Mouse (Mus musculus) c-Kit-positive CD71-positive TER-119-positive erythroid progenitor cells, embryonic 14.5 days (primary cell): Measurements from ENCODE around the gene Arhgef25.
"Not testable (repeated sequence)": the region's sequence is repeated elsewhere in the genome, so short reads cannot be mapped to it uniquely, and the experiment has no call there.

ENCODE experiments used
- DNase-seq: peaks from one replicate; pipeline ENCODE4 v3.0.0-alpha.2; 2013; ENCODE audit warnings: low spot score

Arhgef25 gene

GRCm38 (mm10) chr10:127165654-127166403, 24.1 kb downstream of the Arhgef25 start:
- peak; percentile 41 for DNase-seq

- DNase-seq: no peak
Measured at GRCm38 (mm10) chr10:127165354-127165653, 24.6 kb downstream of the Arhgef25 start.

- peak; percentile 74 for DNase-seq
Measured at GRCm38 (mm10) chr10:127164631-127165353, 25.1 kb downstream of the Arhgef25 start, which contains the start of gene B4galnt1. B4galnt1 (plus strand) TSS chr10:127165225.

- no peak for DNase-seq
Measured at GRCm38 (mm10) chr10:127164190-127164589, 25.7 kb downstream of the Arhgef25 start.

DNA sequence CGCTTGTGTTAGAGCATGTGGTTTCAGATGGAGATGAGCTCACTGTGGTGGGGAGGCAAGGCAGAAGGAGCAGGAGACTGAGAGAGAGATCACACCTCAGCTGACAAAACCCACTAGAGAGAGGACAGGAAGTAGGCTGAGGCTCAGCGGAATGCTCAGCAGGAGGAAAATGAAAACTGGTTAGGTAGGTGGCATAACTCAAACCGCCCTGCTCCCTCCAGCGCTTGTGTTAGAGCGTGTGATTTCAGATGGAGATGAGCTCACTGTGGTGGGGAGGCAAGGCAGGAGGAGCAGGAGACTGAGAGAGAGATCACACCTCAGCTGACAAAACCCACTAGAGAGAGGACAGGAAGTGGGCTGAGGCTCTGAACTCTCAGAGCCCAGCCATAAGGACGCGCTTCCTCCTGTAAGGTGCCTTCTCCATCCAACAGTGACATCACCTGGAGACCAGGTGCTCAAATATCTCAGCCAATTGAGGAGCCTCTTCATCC, 27.1 kb downstream of the Arhgef25 start:
- DNase-seq: not testable (repeated sequence)

DNA sequence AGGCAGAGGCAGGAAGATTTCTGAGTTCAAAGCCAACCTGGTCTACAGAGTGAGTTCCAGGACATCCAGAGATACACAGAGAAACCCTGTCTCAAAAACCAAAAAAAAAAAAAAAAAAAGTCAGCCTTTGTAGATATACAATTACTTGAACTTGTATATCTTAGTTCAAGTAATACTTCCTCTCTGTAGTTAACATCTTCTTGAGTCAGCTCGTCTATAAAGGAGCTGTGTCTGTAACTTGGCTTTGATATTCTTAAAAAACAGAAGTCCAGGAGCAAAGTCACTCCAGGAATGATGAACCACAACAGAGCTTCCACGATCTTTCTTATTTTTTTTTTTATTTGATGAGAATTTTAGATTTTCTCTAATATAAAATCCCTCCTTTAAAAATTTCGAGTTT, 29.2 kb downstream of the Arhgef25 start:
- no peak for DNase-seq

DNA sequence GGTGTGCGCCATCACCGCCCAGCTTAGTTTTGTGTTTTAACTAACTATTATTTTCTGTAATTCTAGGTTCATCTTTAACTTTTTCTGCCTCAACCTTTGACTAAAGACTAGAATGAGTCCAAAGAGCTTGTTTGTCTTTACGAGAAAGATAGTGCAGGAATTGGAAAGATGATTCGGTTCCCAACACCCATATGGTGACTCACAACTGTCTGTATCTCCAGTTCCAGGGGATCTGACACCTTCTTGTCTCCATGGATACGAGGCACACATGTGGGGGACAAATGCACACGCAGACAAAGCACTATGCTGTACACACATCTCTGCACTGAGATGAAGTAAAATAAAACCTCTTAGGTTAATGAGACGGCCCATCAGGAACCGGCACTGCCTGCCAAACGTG, 29.8 kb downstream of the Arhgef25 start:
- no peak for DNase-seq

DNA sequence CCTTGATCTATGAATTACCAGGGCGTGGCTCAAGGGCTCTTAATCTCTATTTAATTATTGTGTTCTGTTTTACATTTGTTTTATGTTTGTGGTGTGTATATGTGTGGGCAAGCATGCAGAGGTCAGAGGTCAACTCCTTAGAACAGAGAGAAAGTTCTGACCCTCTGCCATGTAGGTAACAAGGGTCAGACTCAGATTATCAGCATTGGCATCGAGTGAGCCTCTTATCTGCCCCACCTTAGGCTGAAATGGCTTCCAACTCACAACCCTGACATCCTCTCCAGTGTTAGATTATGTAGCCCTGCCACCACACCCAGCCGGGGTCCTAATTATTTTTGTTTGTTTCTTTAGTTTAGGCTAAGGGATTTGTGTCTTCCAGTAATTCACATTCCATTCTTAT, 31.4 kb downstream of the Arhgef25 start:
- no peak for DNase-seq

DNA sequence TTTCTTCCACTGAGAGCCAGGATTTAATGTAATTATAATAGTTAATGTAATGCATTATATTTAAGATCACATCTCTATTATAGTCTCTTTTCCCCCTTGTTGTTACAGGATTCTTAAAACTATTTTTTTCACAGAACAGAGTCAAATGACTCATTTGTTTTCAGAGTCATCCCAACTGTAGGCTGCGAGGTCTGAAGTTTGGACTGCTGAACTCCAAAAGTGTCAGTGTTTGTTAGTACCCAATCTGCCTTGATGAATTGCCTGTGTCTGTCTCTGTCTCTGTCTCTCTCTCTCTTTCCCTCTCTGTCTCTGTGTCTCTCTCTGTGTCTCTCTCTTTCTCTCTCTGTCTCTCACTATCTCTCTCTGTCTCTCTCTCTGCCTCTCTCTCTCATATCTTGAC, 33.4 kb downstream of the Arhgef25 start:
- DNase-seq: no peak

DNA sequence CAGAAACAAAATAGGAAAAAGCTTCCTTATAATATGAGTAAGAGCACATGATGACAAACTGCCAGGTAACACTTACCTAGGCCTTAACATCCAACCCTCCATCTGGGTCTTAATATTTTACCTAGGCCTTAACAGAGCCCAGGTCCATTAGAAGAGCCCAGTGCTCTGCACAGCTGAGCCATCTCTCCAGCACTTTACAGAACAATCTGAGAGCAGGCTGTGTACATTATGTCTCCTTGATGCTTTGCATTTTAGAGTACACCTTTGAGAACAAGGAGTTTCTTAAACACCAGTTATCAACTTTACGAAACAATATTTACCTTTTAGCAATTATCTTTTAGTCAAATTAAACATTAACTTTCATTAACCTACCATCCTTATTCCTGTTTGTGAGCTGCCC, 33.8 kb downstream of the Arhgef25 start:
- DNase-seq: no peak

DNA sequence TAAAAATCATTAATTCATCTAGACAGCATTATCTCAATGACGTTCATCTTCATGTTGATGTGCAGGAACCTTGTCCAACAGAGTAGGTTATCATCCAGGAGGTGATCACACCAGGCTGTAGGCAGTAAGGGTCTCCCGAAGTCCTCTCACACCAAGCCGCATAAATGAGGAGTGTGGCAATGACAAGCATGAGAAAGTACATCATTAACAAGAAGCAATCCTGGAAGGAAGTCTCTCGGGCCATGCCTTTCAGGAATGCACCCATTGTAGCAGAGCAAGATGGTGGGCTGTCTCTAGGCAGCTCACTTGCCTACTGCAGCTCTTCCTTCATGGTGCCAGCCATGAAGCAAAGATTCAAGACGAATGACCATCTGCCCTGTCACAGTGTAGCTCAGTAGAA, 35.2 kb downstream of the Arhgef25 start:
- DNase-seq: no peak

GRCm38 (mm10) chr10:127154241-127154640, 35.6 kb downstream of the Arhgef25 start:
- DNase-seq: no peak

DNA sequence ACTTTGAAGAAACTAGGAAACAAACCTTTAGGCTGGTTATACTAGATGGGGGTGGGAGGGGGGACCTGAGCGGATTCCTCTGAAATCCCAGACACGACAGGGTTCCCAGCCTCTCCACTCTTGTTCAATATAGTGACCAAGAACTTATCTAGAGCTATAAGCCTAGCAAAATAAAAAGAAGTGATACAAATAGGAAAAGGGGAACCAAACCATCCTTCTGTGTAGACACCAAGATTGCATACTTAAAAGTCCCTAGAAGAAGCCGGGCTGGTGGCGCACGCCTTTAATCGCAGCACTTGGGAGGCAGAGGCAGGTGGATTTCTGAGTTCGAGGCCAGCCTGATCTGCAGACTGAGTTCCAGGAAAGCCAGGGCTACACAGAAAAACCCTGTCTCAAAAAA, 36.6 kb downstream of the Arhgef25 start:
- DNase-seq: no peak

DNA sequence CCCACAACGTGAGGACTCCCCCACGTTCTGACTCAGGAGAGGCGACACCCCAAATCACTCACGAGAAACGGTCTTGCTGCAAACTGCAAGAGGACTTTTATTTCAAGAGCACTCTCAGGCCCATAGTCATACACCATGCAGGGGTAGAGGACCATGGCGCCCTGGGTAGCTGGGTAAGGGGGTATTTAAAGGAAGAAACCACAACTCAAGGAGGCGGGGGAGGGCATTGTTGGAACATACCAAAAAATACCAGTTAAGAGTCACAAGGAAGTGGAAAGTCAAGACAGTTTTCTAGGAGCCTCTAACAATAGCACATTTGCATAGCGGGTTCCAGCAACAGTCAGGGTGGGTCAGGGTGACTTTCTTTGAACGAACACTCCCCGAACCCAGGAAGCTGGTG, 37.3 kb downstream of the Arhgef25 start:
- not testable (repeated sequence) for DNase-seq

- not testable (repeated sequence) for DNase-seq
Measured at GRCm38 (mm10) chr10:127151233-127151632, 38.6 kb downstream of the Arhgef25 start.

GRCm38 (mm10) chr10:127150471-127150872, 39.4 kb downstream of the Arhgef25 start:
- DNase-seq: no peak

DNA sequence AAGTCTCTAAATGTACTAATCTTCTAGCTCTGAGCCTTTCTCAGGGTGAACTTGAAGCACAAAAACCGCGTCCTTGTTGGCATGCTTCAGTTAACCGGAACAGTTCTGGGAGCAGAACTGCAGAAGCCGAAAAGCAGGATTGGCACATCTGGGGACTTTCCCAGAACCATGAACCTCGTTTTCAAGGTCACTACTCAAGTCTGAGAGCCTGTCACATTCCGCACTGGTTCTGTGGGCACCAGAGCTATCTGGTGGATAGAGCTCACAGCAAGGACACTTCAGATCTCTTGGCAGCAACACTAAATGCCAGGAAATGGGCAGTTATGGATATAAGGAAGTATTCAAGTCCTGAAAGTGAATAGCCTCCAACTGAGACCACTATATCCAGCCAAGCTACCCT, 42.7 kb downstream of the Arhgef25 start:
- DNase-seq: no peak

DNA sequence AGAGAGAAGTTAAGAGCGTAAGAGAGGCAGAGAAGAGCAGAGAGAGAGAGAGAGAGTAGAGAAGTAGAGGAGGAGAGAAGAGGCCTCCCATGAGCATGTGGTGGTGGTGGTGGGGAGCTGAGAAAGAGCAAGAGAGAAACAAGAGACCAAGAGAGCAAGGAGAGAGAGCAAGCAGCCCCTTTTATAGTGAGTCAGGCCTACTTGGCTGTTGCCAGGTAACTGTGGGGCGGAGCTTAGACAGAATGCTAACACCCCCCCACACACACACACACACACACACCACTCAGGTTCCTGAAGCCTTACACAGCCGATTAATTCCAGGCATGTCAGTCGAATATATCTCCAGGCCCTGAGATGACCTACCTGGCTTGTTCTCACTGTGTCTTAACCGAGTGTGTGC, 44.6 kb downstream of the Arhgef25 start:
- no peak for DNase-seq

- no peak for DNase-seq
Measured at GRCm38 (mm10) chr10:127144536-127144935, 45.3 kb downstream of the Arhgef25 start.

DNA sequence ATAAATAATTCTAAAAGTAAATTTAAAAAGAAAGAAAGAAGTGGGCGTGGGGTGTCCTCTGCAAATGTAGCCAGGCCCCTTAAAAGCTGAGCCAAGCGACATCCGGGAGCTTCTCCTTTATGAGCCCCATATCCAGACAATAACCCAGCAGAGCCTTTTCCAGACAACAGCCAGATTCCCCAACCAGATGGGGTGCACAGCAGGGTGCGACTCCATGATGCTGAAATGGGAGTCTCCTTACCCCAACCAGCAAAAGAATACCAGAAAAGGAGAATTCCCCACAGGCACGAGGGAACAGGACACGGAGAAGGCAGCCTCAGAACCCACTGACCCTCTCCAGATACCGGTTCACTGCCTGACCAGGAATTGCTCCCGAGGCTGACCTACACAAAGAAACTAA, 46.7 kb downstream of the Arhgef25 start:
- DNase-seq: no peak

DNA sequence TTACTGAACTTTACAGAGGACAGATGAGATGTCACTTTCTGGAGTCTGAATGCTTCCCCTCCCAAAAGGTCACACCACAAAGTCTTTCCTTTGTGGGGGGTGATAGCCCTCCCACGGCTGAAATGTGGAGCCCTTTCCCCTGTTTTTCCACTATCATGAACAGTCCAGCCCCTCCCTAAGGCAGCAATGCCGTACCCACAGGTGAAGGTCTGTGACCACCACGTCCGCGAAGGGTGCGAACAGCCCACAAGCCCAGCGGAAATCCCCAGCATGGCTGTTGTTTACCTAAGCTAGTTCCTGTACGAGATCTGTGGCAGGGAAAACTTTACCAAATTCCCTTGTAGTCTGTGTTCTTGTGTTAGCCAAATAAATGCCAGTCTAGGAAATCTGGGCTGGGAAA, 48.4 kb downstream of the Arhgef25 start:
- DNase-seq: no peak

DNA sequence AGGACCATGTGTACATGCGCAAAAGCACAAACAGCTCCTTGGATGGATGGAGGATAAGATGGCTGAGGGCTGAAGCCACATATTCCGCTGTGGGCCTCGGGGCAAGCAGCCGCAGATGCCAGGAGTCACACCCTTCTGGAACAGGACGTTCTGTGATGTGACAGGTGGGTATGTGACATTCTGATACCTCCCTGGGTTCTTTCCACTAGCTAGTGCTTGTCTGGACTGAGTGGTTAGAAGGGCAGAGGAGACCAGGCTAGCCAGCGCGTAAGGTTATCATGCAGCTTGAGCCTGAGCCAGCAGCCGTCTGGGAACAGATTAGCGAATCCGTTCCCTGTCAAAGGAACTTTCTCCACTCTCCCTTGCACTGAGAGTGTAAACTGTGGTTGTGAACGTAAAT, 48.9 kb downstream of the Arhgef25 start:
- DNase-seq: no peak

- DNase-seq: no peak
Measured at GRCm38 (mm10) chr10:127138328-127139141, 51.3 kb downstream of the Arhgef25 start.
